Mouse (Mus musculus) thymus, adult 2 months (tissue): Measurements from ENCODE around the gene Gm27027.

ENCODE experiments used
- CTCF ChIP-seq: fragments of 200-500 bp; IDR thresholded peaks from 2 replicates; pipeline ENCODE4 v1.5.1; 2012; ENCODE audit warnings: mild to moderate bottlenecking, control low read depth, low read length, moderate library complexity, borderline replicate concordance; ENCODE audit not compliant: control insufficient read depth, poor library complexity, insufficient read depth; ENCODE audit errors: extremely low read depth
- POLR2A ChIP-seq: fragments of 200-500 bp; IDR thresholded peaks from 2 replicates; pipeline ENCODE4 v1.6.1; 2012; ENCODE audit warnings: mild to moderate bottlenecking, low read length, control low read depth, moderate library complexity; ENCODE audit not compliant: control insufficient read depth, poor library complexity, insufficient read depth; ENCODE audit errors: extremely low read depth

GRCm38 (mm10) chr2:93975041-93975440 is 21.1 kb downstream of the Gm27027 start:
- TF ChIP-seq CTCF = no peak
- TF ChIP-seq POLR2A = no peak
